Mouse (Mus musculus) cerebellum, postnatal 10 days (tissue): ENCODE measurements around the gene Plscr3.

ENCODE experiments used
- DNase-seq, 2 experiments: peaks; one replicate each; pipeline ENCODE4 v3.0.0; 2021; ENCODE audit warnings: mixed read lengths in 2 of 2

Plscr3 gene

DNA sequence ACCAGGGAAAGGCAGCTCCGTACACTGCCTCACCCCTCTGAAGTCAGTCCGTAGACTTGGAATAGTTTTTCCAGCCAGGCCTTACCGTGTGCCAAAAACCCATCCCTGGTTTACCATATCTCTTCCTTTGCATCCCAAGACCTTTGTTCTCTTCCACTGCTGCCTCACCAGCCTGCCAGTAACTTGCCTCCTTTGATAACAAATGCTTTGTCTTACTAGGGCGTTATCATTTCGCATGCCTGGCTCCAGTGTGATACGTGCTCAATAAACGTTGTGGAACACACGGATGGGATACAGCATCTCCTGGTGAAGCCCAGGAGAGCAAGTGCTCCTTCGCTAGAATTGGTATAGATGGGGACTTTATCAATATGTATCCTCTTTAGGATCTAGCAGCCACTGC, 21.2 kb downstream of the Plscr3 start:
- no peak for DNase-seq

DNA sequence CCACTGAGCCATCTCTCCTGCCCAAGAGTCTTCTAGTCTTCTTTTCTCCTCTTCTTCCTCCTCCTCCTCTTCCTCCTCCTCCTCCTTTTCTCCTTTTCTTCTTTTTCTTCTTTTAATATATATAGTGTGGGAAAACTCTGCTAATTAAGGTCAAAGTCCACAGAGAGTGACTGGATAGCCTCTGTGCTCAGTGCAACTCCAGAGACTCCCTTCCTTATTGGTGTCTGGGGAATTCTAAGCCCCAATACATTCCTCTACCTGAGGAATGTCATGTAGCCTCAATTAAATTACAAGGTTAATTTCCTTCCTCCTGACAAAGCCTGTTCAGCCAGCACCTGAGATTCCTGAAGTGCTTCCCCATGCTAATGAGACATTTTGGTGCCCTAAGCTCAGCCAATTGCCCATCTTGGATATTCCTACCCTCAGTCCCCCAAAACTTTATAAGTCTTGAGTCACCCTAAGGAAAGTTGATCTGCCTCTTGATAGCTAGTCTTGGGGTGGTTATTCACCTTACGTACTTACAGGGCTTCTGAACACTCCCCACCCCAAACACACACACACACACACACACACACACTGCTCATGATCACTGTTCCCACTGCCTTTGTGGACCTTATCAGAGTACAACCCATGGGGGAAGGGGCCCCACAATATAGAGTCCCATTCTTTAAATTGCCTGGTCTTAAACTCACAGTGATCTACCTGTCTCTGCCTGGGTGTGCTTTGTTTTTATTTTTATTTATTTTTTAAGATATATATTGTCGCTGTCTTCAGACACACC, 24.3 kb downstream of the Plscr3 start:
- DNase-seq: no peak

DNA sequence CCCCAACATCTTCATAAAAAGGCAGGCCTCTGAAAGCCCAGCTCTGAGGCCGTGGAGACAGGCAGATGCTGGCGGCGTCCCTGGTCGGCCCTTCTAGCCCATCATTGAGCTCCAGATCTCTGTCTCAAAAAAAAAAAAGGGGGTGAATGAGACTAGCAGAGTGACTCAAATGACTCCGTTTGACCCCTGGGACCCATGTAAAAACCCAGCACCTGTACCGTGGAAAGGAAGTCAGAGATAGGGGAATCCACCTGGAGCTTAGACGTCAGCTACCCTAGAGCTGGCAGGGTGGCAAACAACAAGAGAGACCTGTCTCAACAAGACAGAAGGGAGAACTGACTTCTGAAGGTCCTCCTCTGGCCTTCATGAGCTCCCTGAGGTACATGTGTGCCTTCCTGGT, 25.6 kb downstream of the Plscr3 start:
- no peak for DNase-seq

DNA sequence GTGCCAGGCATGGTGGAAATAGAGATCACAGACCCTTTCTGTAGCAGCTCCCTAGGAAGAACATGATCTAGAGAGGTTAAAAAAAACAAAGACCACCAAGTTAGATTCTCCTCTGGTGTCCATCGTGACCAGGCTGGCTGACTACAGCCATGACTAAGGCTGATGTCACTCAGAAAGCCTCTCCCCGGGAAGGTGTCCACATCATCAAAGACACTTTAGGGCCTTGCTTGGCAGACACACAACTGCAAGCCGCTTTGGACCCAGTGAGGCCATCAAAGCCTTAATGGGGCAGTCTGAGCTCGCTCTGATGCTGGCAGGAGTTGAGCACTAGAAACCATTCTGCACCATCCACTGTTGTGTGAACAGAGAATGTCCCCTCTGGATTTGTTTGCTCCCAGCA, 26.3 kb downstream of the Plscr3 start:
- DNase-seq: no peak

DNA sequence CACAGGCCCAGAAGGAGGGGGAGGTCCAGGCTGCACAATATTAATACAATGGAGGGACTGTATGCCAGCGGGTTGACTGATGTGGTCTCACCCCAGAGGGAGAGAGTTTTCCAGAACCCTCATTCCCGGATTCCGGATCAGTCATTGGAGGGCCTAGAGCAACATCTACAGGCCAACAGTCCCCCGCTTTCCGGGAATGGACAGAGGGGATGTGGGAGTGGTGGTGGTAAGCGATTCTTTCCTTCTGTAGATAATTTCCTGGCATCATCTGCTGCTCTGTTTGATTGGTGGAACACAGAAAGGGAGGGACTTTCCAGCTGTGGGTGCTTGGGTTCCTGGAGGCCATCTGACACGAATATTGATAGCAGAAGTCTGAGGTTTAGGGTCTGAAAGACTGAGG, 30.0 kb downstream of the Plscr3 start:
- DNase-seq: no peak

DNA sequence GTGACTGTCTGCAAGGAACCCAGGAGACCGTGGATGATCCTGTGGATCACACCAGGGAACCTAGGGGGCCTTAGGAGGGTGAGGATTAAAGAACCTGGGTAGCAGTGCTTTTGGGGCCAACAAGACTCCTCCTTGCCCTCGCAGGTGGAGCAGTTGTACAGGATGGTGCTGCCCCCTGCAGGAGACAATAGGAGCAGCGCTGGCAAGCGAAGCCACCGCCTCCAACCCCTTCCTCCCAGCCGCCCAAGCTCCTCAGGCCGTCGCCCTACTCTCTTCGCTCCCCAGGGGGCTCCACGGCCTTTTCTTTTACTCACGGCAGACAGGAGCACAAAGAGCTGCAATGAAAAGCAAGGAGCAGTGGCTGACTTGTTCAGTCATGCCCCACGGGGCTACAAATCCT, 30.7 kb downstream of the Plscr3 start:
- peak; percentile 93 to 95 for DNase-seq

DNA sequence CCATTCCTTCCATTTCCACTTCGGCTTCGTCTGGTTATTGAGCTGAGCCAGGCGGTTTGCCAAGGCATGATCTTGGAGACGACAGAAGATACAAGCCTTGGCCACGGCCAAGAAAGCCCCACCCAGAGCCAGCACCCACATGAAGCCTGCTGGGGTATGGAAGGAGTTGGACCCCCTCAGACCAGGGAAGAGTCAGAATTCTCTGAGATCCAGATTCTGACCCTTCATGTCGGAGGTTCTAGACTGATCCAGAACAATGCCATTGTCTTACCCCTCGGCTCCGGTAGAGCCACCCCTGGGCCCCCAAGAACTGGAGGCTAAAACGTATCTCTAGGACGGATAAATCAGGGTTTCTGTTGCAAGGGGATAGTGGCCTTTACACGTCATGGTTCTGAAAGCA, 31.7 kb downstream of the Plscr3 start, which contains the start of gene Tmem95:
TSS of gene Tmem95 (minus strand) at position 141 of the 400 bp plus-strand sequence.
- peak in 1 of 2 experiments; percentile 34 for DNase-seq

DNA sequence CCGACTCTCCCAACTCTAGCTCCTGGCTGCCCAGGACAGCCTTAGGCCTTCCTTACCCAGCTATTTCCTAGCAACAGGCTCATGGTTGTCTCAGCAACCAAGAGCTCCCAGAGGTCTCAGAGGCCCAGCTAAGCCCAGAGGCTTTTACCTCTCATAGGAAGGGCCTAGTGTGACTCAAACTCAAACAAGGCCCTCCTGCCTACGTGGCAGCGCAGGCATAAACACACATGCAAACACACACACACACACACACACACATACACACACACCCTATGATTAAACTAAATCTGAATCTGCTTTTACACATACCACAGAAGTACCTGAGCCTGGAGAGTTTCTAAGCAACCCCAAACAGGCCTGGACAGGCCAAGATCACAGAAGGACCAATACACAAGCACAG, 32.2 kb downstream of the Plscr3 start:
- DNase-seq: no peak

DNA sequence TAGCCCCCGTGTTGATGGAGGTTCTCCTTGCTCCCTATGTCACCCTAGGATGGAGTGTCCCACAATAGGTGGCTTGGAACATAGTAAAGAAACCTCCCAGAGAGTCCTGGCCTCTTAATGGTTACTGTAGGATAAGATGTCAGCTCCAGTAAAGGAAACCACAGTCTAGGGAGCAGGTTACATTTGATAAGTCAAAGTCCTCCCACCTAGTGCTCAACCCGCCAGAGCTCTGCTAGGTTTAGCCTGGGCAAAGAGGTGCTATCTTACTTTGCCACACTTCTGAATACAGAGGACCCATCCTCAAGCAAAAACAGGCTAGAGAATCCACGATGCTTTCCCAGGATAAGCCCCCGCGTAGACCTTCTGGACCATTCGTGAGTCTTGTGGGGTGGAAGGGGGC, 32.8 kb downstream of the Plscr3 start:
- DNase-seq: no peak

DNA sequence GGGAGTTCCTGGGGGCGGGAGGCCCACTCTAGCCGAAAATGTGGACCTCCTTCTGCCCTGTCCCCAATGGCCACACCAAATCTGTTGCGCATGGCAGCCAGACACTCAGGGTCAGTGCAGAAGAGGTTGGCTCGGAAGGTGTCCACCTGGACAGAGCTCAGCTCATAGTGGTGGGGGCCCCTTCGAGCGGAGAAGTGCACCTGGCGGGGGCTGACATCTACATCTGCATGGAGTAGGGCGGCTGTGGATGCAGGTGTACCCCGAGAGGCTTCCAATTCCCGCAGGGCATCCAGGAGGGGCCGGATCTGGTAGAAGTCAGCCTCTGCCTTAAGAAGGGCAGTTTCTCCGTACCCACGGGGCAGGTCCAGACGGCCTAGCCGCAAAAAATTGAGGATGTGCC, 33.5 kb downstream of the Plscr3 start:
- DNase-seq: peak in 1 of 2 experiments; percentile 18

DNA sequence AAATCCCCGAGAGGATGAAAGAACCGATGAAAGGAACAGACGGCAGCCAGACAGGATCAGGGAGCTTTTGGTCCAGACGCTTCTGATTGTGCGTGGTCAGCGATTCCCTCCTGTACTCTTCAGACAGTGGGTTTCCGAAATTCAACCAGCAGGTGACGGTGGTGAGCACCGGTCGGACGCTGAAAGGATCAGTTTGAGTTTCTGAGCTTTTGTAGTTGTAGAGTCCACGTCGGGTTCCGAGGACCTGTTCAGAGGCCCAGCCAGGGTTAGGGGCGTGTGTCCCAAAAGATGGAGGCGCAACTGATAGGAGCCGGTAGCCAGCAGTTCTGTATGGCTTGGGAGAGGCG, 34.3 kb downstream of the Plscr3 start:
- DNase-seq: peak; percentile 77 to 81

DNA sequence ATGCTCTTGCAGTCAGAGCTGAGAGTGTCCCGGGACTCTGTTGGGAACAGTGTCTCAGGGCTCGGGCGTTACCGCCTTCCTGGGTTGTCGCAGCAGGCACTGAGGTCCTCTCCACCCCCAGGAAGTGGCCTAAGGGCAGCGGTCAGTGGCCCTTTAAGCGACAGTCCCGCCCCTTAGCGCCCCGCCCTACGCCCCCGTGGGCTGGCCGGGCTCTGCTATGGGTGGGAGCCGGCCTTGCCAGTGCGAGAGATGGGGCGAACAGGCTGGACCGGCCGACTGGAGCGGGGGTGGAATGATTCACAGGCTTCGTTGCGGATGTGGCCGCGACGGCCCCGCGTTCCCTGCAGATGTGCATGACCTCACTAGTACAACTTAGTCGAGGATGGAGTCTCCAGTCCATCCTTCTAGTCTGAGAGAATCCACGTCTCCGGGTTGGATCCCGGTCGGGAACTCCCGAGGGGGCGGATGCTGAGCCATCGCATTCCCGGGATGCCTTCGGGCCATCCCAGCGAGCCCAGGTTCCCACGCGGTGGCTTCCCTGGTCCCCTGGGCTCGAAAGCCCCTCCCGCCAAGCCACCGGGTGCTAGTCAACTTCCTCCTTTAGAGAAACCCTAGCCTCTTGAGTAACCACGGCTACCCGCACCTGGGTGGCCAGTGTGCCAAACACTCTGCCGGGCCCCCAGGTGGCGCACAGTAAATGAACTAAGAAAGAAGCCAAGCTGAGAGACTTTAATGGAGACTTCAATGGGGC, 34.9 kb downstream of the Plscr3 start, which contains the start of gene Kctd11:
TSS of gene Kctd11 (minus strand) at position 554 of the 751 bp plus-strand sequence.
- peak; percentile 80 to 87 for DNase-seq

DNA sequence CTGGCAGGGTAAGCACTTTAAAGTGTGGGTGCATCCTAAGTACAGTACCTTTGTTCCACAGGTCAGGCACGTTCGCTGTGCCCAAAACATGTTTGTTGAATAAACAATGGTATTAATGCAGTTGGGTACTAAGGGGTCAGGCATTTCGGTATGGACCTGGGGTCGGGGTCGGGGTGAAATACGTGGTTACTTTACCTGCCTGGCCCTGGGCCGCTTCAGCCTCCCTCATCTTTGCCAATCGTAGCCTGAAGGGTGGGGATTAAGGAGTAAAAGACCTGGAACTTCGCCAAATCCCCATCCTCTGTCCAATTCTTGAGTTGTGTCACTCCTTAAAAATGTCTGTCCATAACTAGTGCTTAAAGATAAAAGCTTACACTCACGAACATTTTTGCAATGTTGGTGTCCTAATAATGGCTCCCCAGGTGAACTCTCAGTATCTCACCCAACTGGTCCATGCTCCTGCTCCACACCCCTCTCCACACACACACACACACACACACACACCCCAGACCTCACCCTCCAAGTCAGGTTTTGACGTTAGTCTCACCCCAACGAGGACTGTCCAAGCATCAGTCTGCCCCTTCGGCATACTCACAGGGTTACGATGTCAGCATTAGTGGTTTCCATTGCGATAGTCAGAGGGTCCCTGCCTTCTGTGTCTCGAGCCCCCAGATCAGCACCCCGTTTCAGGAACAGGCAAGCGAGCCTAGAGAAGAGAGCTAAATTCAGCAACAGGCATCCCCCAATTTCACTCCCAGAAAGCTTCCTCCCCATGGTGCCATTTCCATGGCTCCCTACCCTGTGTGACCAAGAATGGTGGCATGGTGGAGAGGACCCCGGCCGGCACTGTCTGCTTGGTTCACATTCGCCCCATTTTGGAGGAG, 35.9 kb downstream of the Plscr3 start:
- DNase-seq: peak in 1 of 2 experiments; percentile 30

DNA sequence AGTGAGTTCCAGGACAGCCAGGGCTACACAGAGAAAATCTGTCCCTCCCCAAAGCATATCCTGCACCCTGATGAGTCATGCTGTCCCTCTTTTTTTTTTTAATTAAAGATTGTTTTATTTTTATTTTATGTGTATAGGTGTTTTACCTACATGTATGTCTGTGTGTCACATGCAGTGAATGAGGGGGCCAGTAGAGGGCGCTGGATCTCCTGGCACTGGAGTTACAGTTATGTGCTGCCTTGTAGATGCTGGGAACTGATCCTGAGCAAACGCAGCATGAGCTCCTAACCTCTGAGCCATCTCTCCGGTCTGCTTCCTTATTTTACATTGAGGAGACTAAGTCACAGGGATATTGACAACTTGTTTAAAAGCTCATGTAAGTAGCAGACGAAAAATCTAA, 36.9 kb downstream of the Plscr3 start:
- DNase-seq: peak; percentile 50 to 61

DNA sequence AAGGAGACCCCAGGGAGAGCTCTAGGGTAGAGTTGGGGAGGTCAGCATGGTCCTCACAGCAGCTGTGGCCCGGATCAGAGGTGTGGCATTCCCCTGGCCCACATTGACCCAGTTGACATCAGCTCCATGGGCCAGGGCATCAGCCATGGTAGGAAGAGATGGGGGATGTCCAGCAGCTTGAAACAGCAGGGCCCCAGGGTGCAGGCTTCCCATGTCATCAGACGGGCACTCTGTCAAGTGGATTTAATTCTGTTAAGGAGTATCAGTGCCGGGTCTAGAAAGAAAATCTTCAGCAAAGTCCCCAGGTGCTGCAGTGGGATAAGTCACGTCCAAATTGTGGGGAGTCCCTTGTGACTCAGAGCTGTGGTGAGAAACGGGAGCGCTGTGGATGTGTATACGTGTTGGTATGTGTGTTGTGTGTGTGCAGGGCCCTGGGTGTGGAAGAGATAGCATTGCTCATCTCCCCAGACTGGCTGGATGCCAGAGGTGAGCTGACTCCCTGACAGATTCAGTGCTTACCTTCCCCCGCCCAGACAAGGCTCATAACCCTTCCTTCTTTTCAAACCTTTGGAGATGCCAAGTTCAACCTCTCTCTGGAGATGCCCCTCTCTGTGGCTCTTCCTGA, 37.5 kb downstream of the Plscr3 start:
- no peak for DNase-seq

DNA sequence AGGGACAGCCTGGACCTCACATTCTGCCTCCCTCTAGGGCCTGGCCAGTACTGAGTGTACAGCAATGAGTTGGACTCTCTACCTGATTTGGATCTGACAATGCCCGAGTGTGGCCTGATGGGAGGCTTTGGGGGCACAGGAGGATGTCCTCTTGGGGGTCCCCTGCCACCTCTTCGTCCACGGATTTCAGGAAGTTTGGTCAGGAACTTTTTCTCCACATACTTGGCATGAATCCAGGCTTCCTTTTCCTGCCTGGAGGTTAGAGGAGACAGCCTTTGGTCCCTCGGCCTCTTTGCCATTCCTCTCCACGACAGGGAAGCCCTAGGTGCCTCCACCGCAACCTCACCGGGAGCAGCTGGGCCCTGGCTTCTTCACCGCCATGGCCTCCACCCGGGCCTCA, 38.1 kb downstream of the Plscr3 start:
- no peak for DNase-seq

DNA sequence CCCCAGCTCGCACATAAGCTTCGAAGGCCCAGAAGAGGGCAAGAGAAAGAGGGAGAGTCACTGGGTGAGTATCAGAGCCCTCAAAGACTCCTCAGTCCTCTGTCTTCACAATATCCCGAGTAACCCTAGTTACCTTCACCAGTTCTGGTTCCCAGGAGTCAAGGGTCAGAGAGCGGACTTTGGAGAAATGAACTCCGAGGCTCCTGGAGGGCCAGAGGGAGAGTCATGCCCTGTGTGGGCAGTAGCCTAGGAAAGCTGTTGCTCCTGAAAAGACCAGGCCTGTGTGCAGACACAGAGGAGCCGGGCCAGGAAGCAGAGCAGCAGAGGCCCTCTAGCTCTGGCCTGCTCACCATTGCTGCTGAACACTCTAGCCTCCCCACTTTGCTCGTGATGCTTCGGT, 38.5 kb downstream of the Plscr3 start:
- no peak for DNase-seq

DNA sequence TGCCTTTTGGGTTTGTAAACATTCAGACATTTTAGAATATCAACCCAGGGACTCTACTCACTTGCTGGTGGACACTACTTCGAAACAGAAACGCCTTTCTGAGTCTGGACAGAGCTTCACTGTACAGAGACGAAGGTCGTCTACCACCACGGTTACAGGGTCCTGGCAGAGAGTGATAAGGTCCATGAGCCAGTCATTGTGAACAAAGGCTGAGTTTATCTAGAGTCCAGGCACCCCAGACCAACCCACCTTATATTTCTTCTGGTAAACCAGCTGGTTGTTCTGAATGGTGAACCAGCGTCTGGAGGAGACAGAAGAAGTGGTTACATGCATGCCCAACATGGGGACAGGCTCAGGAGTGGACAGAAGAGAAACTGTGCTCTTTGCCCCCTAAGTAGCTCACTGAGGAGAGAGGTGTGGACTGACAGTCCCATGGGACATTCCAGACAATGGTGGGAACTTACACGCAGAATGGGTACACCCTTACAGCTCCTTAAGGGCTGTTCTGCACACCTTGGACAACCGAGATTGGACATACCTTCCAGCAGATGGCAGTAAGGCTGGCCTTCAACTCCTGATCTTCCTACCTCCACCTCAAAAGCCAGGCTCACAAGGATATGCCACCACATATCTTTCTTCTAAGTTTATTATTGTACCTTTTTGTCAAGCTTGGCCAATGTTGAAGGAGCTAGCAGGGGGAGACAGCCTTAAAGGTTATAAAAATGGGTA, 40.9 kb downstream of the Plscr3 start:
- DNase-seq: no peak

DNA sequence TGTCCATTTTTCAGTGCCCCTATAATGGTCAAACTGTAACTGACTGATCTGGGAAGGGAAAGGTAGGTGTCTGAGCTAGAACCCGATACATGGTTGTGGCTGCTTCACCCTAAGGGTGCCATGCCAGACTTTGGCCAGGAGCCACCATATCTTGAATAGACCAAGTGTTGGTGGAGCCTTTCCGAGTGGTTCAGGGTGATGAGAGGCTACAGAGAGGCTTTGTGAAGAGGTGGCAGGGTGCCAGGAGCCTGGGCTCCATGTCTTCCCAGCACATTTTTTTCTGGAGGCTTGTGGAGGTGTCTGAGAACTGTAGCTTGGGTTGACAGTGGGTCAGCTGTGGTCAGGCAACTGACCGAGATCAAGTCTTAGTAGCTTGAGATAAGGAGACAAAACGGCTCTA, 45.3 kb downstream of the Plscr3 start:
- DNase-seq: peak; percentile 52 to 64

DNA sequence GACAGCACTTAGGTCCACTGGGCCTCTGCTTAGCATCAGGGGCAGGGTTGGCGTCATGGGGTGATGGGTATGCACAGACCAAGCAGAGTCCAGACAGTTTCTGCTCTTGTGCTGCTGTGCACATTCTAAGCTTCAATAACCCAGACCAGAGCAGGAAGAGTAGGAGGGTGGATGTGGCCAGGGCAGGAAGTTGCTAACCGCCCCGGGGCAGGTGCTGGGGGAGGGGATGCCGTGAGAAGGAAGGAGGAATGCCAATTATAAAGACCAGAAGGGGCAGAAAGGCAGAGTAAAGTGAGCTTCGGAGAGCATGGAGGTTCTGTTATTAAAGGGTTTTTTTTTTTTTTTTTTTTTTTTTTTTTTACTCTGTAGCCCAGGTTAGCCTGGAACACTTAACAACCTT, 48.5 kb downstream of the Plscr3 start:
- DNase-seq: no peak

DNA sequence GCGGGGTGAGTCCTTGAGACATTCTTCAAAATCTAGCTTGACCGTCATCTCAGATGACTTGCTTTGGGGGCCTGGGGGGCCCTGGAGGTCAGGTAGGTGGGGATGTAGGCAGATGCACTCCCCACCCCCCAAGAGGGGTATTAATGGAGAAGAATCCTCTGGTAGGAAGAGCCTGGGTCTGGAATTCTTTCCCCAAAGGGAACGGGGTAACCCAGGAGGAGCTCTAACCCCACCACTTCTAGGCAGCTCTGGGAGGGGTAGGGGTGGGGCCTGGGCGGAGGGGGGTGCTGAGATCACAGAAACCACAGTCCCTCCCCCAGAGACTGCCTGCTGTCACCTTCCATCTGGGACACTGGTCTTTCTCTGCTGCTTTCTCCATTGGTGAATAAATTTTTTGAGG, 49.1 kb downstream of the Plscr3 start, which contains the start of gene Acap1:
TSS of gene Acap1 (minus strand) at position 249 of the 400 bp plus-strand sequence.
- no peak for DNase-seq

DNA sequence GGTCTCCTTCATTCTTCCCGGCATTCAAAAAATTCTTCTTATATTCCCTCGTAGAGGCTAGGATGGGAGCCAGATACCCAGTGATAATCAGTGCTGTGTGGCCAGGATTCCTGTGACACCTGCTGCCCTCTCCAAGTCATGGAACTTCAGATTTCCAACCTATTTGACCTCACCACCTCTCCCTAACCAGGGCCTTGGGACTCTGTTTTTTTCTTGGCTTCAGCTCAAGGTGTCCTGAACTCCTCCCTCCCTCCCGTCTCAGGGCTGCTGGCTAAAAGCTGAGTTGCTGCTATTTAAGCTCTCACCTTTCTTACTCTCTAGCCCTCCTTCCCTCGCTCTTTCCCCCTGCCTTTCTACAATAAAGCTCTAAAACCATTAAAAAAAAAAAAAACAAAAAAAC, 53.7 kb downstream of the Plscr3 start:
- DNase-seq: peak; percentile 29 to 40
